Mouse (Mus musculus) megakaryocyte-erythroid progenitor cell, adult 5 weeks (primary cell): ENCODE results near the gene Anp32b. TPM values are rescaled to one million over a fixed set of nuclear protein-coding genes. Genes with fewer than 3 reads are reported as not detected.

Experiments used
- polyA plus RNA-seq: library from polyadenylated mRNA; stranded (reverse); fragments of >175 nt; gene quantifications from 2 replicates; pipeline ENCODE4 v1.2.3, GENCODE M21; 2012

Anp32b gene
- polyA plus RNA-seq, result 838 and 983 TPM in 2 replicates

DNA sequence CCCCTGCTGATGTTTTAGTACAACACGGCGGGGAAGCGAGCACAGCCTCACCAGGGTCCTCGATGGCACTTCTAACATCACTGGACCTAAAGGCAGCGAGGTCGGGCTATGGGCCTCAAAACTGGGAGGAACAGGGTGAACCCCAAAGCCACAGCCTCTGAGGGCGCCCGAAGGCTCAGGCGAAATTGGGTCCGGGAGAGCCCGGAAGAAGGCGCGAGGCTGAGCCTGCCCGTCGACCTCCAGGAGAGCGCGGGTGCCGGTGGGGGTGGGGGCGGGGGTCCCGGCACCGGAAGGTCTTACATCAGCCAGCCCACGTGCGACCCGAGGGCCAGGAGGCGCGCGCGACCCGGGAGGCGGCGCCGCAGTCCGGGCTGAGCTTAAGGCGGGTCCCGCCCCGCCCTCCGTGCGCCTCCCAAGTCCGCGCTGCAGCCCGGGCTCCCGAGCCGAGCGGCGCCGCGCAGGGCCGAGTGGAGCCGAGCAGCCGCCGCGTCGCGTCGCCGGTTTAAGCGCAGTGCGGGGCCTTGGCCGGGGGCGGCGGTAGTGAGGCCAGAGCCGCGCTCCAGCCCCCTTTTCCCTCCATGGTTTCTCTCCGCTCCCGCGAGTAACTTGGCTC is at the start of gene Anp32b:
Gene Anp32b (plus strand): TSS at position 384 of the 613 bp plus-strand sequence.

GRCm38 (mm10) chr4:46413406-46413805 is 37.3 kb upstream of the Anp32b start, which contains the start of gene Hemgn:
Gene Hemgn (minus strand): TSS chr4:46413506.

DNA sequence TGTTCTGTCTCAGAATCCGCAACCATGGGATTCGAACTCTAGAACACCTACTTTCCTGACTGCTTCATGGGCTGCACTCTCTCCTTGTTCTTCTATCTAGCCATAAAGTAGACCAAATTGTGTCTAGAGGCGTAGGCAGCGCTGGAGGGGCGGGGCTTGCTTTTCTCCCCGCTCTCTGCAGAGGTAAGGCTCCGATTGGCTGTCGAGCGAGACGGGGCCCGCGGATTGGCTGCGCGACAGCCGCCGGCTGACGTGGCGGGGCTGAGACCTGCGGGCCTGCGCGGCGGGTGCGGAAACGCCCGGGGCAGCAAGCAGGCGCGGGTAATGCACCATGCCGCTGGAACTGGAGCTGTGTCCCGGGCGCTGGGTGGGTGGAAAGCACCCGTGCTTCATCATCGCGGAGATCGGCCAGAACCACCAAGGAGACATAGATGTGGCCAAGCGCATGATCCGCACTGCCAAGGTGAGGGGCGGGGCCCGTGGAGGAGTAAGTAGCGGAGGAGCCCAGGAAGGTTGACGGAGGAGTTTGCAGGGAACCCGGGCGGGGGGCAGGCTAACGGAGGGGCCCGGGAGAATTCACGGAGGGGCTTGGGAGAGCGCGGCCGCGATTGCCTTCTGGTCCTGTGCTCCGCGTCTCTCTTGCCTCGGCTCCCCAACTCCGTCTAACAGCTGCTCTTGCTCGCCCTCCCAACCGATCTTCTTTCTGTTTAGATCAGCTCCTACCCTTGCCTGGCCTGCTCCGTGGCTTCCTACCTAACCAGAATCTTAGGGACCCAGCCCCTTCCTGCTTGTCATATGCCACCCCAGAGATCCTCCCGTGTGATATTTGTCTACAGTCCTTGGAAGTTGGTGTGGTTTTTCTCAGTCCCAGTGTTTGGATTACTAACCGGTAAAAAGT is 38.6 kb downstream of the Anp32b start, which contains the start of gene Nans:
Gene Nans (plus strand): TSS at position 221 of the 898 bp plus-strand sequence.

Other genes with a start within 250 kb of the Anp32b start
- gene Foxe1, start 107.3 kb upstream of the Anp32b start, polyA plus RNA-seq, result 0.36 TPM in 1 of 2 replicates, not detected in the other
- gene Trmo, start 61.5 kb upstream of the Anp32b start, polyA plus RNA-seq, result 2.5 and 2.9 TPM in 2 replicates
- 3.2 and 5.4 TPM in 2 replicates for gene Hemgn, start 37.4 kb upstream of the Anp32b start, polyA plus RNA-seq
- gene Nans, start 38.3 kb downstream of the Anp32b start, polyA plus RNA-seq, result 68.9 and 70.8 TPM in 2 replicates
- gene Trim14, start 85.2 kb downstream of the Anp32b start, polyA plus RNA-seq, result 28.5 and 33.5 TPM in 2 replicates
- 92.6 and 164 TPM in 2 replicates for gene Coro2a, start 151.3 kb downstream of the Anp32b start, polyA plus RNA-seq
- 11.6 and 17.5 TPM in 2 replicates for gene Tbc1d2, start 199.3 kb downstream of the Anp32b start, polyA plus RNA-seq